Mouse (Mus musculus) heart, embryonic 14.5 days (tissue): ENCODE results near the gene Tbkbp1. TPM values are rescaled to one million over a fixed set of nuclear protein-coding genes. Genes with fewer than 3 reads are reported as not detected.

Experiments used
- ATAC-seq: fragments of 200-750 bp; cut with Nextera tagmentation; 2 replicates; pipeline ENCODE4 v1.8.0; 2017; ENCODE audit warnings: low read depth, moderate TSS enrichment; ENCODE audit not compliant: insufficient number of reproducible peaks, insufficient read depth, low FRiP score
- H3K27ac ChIP-seq, 2 experiments: fragments of 200-500 bp in 1 of 2; fragments of 300-500 bp in 1 of 2; sonication (generic) in 1 of 2; replicated peaks in 1 of 2; 2 replicates each; pipeline ENCODE4 v1.5.1; 2012 to 2014; ENCODE audit warnings: low read depth in 2 of 2, low read length in 2 of 2, control low read depth in 1 of 2, mild to moderate bottlenecking in 1 of 2, mixed read lengths in 1 of 2; ENCODE audit not compliant: control insufficient read depth in 1 of 2, insufficient read depth in 1 of 2
- H3K27me3 ChIP-seq: fragments of 300-500 bp; sonication (generic); 2 replicates; pipeline ENCODE4 v1.6.1; 2014; ENCODE audit warnings: mild to moderate bottlenecking, low read length, control low read depth; ENCODE audit not compliant: control insufficient read depth, insufficient read depth
- H3K36me3 ChIP-seq: fragments of 300-500 bp; sonication (generic); 2 replicates; pipeline ENCODE4 v1.6.1; 2014; ENCODE audit warnings: mild to moderate bottlenecking, control low read depth, low read length, mixed read lengths; ENCODE audit not compliant: control insufficient read depth, insufficient read depth
- H3K4me1 ChIP-seq, 2 experiments: fragments of 200-500 bp in 1 of 2; fragments of 300-500 bp in 1 of 2; sonication (generic) in 1 of 2; 2 replicates each; pipeline ENCODE4 v1.6.1; 2012 to 2014; ENCODE audit warnings: low read length in 2 of 2, control low read depth in 1 of 2, mixed read lengths in 1 of 2; ENCODE audit not compliant: control insufficient read depth in 2 of 2, insufficient read depth in 2 of 2
- H3K4me2 ChIP-seq: fragments of 300-500 bp; sonication (generic); 2 replicates; pipeline ENCODE4 v1.6.1; 2014; ENCODE audit warnings: mild to moderate bottlenecking, low read length
- H3K4me3 ChIP-seq, 2 experiments: fragments of 200-500 bp in 1 of 2; fragments of 300-500 bp in 1 of 2; sonication (generic) in 1 of 2; 2 replicates each; pipeline ENCODE4 v1.5.1; 2012 to 2014; ENCODE audit warnings: low read length in 2 of 2, mild to moderate bottlenecking in 2 of 2, control low read depth in 1 of 2, low read depth in 1 of 2, moderate library complexity in 1 of 2; ENCODE audit not compliant: control insufficient read depth in 1 of 2, insufficient read depth in 1 of 2
- H3K9ac ChIP-seq: fragments of 300-500 bp; sonication (generic); 2 replicates; pipeline ENCODE4 v1.6.1; 2014; ENCODE audit warnings: mild to moderate bottlenecking, low read length
- H3K9me3 ChIP-seq: fragments of 300-500 bp; sonication (generic); 2 replicates; pipeline ENCODE4 v1.6.1; 2016; ENCODE audit warnings: low read length, control low read depth; ENCODE audit not compliant: control insufficient read depth
- WGBS: fragments of 180-500 bp; shearing (Covaris S2); extraction: QIAGEN DNeasy Blood & Tissue Kit; methylation state at CpG from one replicate; pipeline ENCODE4 v1.1.7; 2014; 5-methylcytosine and 5-hydroxymethylcytosine counted together
- microRNA-seq: library from miRNA; unstranded; fragments of <30 nt; microRNA quantifications from one replicate; pipeline ENCODE4, GENCODE M21; 2016
- polyA plus RNA-seq: library from polyadenylated mRNA; unstranded; fragments of >200 nt; fragmentation: Nextera tagmentation; extraction: Ambion mirVana; gene quantifications from 2 replicates; pipeline ENCODE4 v1.2.1, GENCODE M21; 2014

Tbkbp1 gene
- polyA plus RNA-seq, 1 experiment from 2014 or later = 7.3 TPM

DNA sequence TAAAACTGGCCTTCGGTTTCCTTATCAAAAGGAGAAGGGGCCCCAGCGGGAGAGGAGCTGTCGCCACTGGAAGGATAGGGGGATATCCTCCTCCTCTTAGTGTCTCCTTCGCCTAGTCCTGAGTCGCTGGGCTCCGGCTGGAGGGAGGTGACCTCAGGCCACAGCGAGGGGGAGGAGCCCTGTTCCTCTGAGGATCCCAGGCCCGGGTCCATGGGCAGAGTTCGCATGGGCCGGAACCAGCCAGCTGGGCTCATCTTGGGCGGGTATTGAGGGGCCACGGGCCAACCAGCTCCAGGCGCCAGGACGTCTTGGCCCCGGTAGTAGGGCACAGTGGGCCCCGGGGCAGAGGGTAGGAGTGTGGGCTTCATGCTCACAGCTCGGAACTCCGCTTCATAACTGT lies 52.5 kb downstream of the Tbkbp1 start:
- WGBS = 11% methylated on average over 18 of the region's 18 CpGs
- Histone ChIP-seq H3K4me2 (peak overlapping the region; percentile 31), H3K9ac (no peak overlapping the region), H3K27ac (no peak overlapping the region), H3K9me3 (no peaks in the 10 kb centered on the region), H3K4me1 (peaks cover 3 to 4% of the 10 kb centered on the region in 2 experiments; a peak in 2 of 4 replicates), H3K27me3 (peaks cover 38% of the 10 kb centered on the region), H3K4me3 (no peak overlapping the region), H3K36me3 (no peaks in the 10 kb centered on the region)
- no peak for ATAC-seq

DNA sequence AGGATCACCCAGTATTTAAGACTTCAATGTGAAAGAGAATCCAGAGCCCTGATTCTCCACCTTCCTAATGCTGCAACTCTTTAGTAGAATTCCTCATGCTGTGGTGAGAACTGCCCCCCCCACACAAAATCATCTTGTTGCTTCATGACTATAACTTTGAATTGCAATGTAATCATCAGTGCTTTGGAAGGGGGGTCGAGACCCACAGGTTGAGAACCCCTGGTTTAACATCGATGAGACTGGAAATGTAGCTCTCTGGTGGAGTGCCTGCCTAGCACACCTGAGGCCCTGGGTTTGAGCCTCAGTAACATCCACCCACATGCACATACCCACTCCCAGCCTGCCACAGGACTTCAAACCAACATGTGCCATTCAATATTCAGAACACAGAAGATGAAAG lies 56.7 kb downstream of the Tbkbp1 start:
- no peaks in the 10 kb centered on the region for H3K36me3 ChIP-seq
- H3K4me2 ChIP-seq = no peak overlapping the region
- H3K4me3 ChIP-seq = no peak overlapping the region
- WGBS = 59% methylated on average over 2 of the region's 2 CpGs
- peaks cover 35% of the 10 kb centered on the region for H3K27me3 ChIP-seq
- no peak overlapping the region for H3K27ac ChIP-seq
- no peak overlapping the region for H3K9ac ChIP-seq
- no peaks in the 10 kb centered on the region; the same call in 1 of the 2 replicates for H3K9me3 ChIP-seq
- no peak for ATAC-seq
- H3K4me1 ChIP-seq = peaks cover 3 to 4% of the 10 kb centered on the region in 2 experiments; a peak in 2 of 4 replicates

DNA sequence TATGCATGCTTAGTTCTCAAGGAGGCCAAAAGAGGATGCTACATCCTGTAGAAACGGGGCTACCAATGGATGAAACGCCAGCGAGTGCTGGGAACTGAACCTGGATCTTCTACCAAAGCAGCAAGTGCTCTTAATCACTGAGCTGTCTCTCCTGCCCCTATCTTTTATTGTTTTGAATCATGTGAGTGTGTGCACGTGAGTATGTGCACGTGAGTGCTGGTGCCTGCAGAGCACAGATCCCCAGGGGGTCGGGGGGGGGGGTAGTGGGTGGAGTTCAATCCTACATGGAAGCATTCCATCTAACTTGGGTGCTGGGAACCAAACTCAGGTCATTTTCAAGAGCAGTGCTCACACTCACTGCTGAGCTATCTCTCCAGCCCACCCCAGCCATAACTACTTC lies 64.9 kb downstream of the Tbkbp1 start:
- Histone ChIP-seq H3K27me3 (peaks cover 7% of the 10 kb centered on the region), H3K9ac (no peak overlapping the region), H3K36me3 (no peaks in the 10 kb centered on the region), H3K27ac (no peak overlapping the region), H3K4me1 (peaks cover 2 to 8% of the 10 kb centered on the region in 2 experiments; a peak in 2 of 4 replicates), H3K4me2 (no peak overlapping the region), H3K9me3 (peaks cover 8% of the 10 kb centered on the region), H3K4me3 (no peak overlapping the region)
- WGBS = 55% methylated on average over 6 of the region's 6 CpGs
- no peak for ATAC-seq

Small RNA genes within 50 kb of the gene (microRNA-seq; reads per million reads assigned to microRNA genes)
- gene Mir7235 = not detected

Other genes with a start within 250 kb of the Tbkbp1 start
- gene Cdk5rap3, start 235.0 kb downstream of the Tbkbp1 start, polyA plus RNA-seq = 44.7 and 50.9 TPM in 2 replicates
- gene Prr15l, start 223.4 kb downstream of the Tbkbp1 start, polyA plus RNA-seq = 0.53 and 0.54 TPM in 2 replicates
- 32.3 and 47.6 TPM in 2 replicates for gene Pnpo, start 207.5 kb downstream of the Tbkbp1 start, polyA plus RNA-seq
- gene Sp2, start 168.5 kb downstream of the Tbkbp1 start, polyA plus RNA-seq = 14.7 and 15.0 TPM in 2 replicates
- 0.11 TPM in 1 of 2 replicates, not detected in the other for gene Sp6, start 138.1 kb downstream of the Tbkbp1 start, polyA plus RNA-seq
- 12.9 and 14.4 TPM in 2 replicates for gene Scrn2, start 121.6 kb downstream of the Tbkbp1 start, polyA plus RNA-seq
- 0.35 and 0.54 TPM in 2 replicates for gene Lrrc46, start 110.1 kb downstream of the Tbkbp1 start, polyA plus RNA-seq
- gene Mrpl10, start 109.9 kb downstream of the Tbkbp1 start, polyA plus RNA-seq = 76.9 and 80.1 TPM in 2 replicates
- gene Osbpl7, start 100.9 kb downstream of the Tbkbp1 start, polyA plus RNA-seq = 3.9 and 4.6 TPM in 2 replicates
- 0.08 TPM in 1 of 2 replicates, not detected in the other for gene Tbx21, start 36.2 kb downstream of the Tbkbp1 start, polyA plus RNA-seq
- gene Kpnb1, start 36.4 kb upstream of the Tbkbp1 start, polyA plus RNA-seq = 38.8 and 40.2 TPM in 2 replicates
- gene Npepps, start 129.1 kb upstream of the Tbkbp1 start, polyA plus RNA-seq = 86.9 and 90.0 TPM in 2 replicates
- 56.2 and 59.2 TPM in 2 replicates for gene Mrpl45, start 164.2 kb upstream of the Tbkbp1 start, polyA plus RNA-seq
- gene Gpr179, start 200.6 kb upstream of the Tbkbp1 start, polyA plus RNA-seq = 0.05 TPM in 2 replicates
- gene Socs7, start 211.1 kb upstream of the Tbkbp1 start, polyA plus RNA-seq = 2.2 and 3.6 TPM in 2 replicates